Mouse (Mus musculus) kidney, postnatal 14 days (tissue): ENCODE measurements around the gene Nell1.

Experiments used
- DNase-seq: peaks from one replicate; pipeline ENCODE4 v3.0.0; 2022; ENCODE audit warnings: mixed read lengths

Nell1 gene

DNA sequence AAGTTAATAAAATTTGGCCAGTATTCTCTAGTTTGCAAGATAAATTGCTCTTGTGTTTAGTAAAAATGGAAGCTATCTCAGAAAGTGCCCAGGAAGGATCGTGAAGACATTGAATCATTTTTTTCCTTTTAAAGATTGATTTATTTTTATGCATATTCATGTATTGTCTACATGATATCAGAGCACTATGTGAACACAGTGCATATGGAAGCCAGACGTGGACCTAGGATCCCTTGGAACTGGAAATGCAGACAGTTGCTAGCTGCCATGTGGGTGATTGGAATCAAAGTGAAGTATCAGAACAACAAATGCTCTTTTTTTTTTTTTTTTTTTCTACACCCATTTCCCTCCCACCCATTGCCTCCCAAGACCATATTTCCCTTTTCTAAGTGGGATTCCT, 79.0 kb downstream of the Nell1 start:
- no peak for DNase-seq

DNA sequence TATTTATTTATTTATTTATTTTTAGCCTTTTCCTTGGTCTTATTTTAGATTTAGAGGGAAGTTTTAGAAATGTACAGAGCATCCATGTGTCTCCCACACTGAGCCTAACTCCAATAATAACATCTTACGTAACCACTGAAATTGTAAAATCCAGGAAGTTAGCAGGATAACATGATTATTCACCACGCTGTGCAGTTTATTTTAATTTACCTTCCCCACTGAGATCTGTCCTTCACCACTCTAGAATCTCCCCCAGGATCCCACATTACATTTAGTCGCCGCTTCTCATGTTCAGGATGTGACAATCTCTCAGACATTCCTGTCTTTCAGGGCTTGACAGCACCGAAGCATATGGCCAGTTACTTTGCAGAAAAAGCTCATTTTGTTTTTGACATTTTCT, 119.8 kb downstream of the Nell1 start:
- no peak for DNase-seq

DNA sequence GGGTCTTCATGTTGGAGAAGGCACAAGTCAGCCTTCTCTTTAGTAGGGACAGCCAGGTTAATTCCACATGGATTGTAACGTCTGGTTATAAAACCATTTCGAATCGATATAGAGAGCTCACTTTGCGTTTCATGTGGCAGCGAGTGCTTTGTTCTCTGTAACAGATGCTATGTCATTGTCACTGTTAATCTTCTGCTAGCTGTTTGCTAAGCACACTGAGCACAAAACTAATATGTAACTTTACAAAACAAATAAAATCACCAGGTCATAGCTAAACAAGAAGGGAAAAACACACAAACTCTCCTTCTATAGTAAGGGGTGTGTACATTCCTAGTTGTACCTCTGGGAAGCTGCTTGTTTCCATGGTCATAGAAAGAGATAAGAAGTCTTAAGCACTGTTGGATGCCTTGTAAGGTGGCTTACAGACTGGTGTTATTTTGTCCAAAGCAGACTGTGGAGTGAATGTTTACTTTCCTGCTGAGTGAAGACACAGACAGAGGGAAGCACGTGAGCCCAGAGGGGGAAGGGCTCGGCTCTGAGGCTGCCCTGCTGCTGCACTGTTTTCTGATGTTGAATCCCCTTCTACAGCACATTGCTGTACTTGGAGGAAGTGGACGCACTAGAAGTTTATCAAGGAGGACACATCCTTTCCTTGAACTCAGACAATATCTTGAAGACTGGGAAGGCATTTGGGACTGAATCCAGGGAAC, 131.1 kb downstream of the Nell1 start:
- DNase-seq = no peak

DNA sequence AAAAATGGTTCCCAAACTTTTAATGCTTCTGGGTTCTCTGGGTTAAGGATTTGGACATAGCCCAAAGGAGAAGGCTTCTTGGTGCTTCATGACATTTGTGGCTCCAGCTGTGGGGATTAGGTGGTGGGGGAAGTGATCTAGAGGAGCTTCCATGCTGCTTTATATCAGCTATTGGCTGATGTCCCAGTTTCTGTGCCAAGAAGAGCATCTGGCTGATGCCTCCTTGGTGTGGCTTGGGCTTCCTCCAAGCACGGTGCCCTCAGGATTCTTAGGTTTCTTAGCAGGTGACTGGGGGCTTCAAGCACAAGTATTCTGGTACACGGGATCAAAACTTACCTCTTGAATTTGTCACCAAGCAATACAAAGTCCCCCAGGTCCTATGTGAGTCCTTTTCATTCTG, 132.6 kb downstream of the Nell1 start:
- no peak for DNase-seq

DNA sequence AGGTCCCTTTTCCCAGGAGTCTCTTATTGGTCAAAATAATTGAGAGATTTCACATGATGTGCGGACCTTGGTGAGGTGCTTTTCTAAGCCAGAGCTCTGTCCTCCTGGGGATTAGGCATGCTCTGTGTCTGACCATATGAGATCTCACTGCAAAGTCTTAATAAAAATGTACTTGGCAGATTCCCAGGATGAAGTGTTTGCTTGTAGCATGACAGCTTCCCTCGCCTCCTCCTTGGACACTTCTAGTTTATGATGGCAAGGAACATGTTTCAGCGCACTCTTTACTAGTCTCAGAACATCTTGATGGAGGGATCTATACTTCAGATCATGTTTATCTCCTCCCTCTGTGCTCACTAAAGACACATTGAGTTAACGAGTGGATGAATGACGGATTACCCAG, 143.7 kb downstream of the Nell1 start:
- no peak for DNase-seq

DNA sequence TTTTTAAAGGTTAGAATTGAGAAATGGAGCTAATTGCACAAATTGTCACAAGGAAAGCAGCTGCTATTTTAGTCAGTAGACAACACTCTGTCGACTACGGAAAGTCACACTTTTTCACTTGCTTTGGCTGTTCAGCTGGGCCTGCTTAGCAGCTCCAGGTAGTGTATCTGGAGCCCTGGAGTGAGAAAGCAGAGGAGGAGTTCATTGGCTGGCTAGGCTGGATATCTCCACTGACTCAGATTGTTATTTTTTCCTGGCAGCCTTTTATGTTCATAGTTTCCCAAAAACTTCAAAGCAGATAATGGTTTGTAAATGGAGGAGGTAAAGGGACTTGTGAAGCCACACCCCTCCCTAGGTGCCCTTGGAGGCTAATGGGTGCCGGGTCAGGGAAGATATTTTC, 163.0 kb downstream of the Nell1 start:
- DNase-seq = no peak

DNA sequence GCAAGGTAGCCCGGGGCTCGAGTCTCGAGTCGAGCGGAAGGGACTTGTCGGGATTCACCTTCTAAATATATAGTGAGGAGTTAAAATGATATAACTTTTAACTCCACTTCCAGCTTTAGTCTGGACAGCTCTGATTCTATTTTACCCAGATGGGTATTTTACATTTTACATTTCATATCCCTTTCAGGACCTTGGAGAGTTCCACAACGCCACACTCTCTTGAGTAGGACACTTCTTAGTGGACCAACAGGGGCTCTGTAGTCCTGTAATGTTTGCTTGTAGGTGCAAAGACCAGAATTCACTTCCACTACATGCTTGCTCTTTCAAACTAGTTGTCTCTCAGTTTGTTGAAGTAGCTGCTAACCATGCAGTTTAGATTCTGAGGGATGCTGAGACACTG, 174.7 kb downstream of the Nell1 start:
- peak; percentile 1 for DNase-seq

DNA sequence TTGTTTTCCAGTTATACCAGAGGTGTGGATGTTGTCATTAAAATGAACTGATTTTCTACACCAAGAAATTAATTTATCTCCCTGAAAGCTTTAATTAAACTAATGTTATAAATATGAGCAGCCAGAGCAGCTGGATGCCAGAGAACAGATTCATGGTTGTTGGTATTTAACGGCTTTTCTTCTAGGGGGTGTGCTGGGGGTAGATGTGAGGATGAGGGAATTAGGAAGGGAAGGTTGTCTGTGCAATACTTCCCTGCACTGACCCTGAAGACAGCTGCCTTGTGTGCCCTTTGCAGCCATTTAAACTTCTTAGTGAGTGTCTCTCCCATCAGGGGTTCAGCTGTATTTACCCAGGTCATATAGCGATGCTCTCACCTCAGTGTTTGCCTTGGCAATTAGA, 176.2 kb downstream of the Nell1 start:
- no peak for DNase-seq

DNA sequence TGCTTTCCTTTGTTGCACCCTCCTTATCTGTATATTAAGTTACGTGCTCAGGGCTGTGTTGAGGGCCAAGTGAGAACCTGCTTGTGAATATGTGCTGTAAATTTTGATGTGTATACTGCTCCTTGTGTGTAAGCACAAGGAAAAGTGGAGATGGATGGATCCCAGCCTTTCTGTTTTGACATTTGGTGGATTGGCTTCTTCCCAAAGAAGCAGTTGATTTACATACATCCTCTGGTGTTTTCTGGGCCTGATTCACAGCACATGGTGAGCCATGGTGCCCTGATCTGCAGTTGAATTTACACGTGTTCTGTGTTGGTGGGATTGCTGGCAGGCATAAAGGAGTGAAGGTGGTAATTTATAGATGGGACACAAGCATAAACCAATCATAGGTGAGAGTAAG, 179.0 kb downstream of the Nell1 start:
- no peak for DNase-seq

DNA sequence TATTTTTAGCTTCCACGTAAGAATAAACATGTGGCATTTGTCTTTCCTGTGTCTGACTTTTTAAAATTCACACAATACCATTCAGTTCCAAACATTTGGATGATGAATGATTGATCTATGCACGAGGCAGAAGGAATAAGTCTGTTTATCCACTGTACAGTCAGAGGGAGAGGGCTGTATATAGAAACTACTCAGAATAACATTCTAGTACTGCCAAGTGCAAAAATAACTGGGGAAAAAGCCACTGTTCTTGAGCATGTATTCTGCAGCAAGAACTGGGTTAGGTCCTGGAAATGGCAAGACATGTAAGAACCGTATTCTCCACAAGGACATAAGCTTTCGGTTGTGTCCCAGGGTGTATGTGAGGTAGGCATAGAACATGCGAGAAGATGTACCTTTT, 187.9 kb downstream of the Nell1 start:
- no peak for DNase-seq

DNA sequence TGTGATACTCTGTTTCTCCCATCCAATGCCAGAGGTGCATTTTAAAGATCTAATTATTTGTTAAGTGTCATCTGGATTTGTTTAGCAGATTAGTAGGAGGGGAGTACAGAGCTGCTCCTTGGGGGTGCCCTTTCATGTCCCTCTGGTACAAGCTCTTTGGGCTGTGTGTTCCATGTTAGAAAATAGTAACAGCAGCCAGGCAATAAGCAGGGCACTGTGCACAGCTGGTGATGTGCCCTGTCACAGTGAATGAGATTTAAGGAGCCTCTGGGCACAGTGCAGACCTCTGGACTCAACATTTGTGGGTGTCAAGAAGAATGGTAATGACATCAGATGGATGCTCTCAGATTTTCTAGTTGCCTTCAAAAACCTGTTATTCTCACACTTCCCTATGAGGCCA, 194.1 kb downstream of the Nell1 start:
- no peak for DNase-seq

DNA sequence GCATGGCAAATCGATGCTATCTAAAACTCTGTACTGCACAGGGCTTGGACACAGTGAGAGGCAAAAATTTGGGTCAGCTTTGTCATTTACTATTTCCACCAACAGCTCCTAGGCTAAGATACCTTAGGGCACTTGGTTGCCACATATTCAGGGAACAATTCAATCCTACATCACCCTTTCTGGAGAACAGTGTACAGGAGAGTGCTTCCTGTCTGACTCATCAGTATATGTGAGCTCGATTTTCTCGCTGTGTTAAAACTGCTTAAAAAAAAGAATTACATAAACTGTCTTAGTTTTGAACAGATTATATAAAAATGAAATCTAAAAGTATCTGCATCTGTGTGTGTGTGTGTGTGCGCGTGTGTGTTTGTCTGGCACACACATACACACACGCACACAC, 211.6 kb downstream of the Nell1 start:
- no peak for DNase-seq

DNA sequence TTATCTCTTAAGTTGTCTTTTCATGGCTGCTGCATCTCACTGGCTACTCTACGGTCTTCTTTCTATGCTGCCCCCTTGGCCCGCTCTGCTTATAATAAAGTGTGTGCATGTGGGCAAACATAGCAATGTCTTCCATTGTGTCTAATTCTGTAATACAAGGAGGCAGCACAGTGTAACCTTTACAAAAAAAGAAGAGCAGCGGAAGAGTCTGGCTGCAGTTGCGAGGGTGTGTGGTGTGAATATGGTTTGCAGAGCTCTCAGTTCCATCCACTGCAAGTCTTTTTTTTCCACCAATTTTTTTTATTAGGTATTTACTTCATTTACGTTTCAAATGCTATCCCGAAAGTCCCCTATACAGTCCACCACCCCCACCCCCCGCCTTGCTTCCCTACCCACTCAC, 219.3 kb downstream of the Nell1 start:
- DNase-seq = no peak

DNA sequence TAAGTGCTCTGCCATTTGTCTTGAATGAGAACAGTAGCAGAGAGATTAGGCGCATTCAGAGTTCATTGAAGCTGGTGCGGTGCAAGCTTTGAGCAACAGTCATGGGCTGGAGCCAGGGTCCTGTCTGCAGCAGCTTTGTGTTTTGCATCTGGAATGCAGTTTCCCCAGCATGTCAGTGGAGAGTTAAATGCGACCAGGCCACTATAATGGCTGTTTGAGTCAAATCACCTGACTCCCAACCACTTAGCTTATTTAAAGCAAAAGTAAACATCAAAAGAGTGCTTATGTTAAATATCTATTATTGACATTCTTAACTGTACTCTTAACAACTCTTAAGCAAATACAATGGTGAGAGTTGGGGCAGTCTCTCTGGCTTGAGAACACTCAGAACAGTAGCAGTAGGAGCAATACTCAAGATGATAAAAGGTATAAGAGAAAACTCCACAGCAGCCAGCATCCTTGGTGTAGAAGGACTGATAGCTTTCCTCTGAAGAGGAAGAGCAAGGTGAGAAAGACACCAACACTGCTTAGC, 220.5 kb downstream of the Nell1 start:
- DNase-seq = no peak

DNA sequence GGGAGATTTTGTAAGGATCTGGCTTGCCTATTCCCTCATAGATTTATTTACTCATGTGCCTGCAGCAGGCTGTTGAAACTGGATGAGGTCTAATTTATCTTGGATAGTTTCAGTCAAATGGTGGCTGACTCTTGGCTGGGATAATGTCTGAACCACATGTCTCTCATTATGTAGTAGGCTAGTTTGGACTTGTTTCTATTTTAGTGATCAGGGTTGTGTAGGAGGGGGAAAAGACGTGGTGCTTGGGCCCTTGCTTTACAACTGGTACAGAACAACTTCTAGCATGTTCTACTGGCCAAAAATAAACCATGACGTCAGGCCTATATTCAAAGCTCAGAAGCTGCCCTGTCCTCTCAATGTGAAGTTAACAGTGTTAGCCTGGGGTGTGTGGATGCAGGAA, 230.6 kb downstream of the Nell1 start:
- peak; percentile 3 for DNase-seq

DNA sequence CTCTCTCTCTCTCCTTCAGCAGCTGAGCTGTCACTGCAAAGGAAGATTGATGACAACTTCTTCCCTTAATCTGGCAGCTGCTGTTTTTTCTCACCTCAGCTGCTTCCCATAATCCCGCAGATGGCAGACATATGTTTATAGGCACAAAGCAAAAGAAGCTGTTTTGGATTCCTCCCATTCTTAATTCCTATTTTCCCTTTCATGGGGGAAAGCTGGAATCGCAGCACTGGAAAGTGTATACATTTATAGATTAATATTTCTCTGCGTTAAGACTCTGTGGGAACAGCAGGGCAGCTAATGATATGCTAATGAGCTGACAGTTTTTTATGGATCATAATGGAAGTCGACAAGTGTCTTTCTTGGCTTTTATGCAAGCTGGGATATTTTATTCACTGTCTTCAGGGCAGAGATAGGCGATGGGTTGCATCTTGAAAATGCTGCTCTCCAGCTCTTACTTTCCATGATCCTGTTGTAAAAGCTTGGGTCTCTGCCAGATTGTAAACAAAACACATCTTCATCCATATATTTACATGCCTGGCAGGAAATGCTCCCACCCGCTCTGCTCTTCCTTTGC, 236.1 kb downstream of the Nell1 start:
- DNase-seq = no peak

DNA sequence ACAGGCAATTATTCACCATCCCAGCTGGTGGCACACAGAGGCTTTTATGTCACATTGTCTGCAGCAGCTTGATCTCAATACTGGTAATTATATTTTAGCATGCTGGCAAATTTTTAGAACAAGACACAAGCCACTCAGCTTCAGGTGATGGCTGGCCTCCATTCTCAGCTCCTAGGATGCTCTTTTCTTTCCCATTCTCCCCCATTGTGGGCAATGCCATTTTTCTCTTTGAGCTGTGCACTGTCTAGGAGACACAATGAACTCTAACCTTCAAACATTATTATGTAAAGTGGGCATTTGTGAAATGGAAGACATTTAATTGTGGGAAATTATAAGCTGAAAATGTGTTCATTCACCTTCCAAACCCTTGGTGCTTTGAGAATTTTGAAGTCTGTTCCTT, 247.2 kb downstream of the Nell1 start:
- DNase-seq = no peak

DNA sequence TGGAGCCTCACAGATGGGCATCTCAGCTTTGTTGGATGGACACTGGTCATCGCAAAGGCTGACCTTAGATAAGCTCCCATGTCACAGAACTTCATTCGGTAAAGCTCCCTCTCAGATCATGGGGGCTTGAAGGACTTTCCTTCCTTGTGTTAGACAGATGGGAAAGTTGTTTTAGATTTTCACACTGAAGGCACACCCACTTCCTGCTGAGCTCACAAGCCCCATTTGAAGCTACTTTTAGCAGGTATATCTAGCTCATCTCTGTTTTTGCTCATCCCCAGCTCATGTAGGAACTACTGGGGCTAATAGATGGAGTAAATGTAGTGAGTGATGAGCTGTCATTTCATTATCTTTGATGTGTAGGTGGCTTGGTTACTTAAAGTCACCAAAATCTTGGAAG, 252.0 kb downstream of the Nell1 start:
- DNase-seq = no peak

DNA sequence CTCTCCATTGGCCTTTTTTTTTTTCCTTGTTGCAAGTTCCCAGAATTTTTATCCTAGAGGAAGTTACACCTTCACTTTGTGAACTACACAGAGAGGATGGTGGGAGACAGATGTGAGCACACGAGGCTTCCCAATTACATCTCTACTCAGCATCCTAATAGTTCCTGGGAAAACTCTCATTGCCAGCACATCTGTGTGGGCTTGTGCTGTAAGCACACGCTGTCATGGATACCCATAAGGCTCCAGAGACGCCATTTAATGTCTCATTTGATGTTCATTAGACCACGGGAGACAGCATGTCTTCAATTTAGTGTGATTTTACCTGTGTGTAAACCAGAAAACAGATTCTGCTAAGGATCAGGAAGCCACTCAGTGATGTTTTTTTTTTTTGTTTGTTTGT, 253.6 kb downstream of the Nell1 start:
- DNase-seq = no peak

DNA sequence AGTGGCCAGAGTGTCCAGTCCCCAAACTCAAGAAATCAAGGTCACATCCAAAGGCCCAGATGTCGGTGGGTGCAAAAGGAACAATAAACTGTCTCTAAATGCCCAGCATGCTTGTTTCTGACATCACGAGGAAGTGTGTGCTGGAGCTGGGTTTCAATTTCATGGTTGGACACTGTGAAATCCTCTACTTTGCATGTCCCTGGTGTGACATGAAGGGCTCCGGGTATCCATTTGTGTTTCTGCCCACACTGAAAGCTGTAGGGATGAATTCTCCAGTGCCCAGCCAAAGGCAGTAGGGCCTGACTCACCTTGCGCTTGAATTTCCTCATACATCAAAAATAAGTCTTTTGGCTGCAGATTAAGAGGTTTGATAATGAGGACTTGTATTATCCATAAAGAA, 266.5 kb downstream of the Nell1 start:
- DNase-seq = no peak

DNA sequence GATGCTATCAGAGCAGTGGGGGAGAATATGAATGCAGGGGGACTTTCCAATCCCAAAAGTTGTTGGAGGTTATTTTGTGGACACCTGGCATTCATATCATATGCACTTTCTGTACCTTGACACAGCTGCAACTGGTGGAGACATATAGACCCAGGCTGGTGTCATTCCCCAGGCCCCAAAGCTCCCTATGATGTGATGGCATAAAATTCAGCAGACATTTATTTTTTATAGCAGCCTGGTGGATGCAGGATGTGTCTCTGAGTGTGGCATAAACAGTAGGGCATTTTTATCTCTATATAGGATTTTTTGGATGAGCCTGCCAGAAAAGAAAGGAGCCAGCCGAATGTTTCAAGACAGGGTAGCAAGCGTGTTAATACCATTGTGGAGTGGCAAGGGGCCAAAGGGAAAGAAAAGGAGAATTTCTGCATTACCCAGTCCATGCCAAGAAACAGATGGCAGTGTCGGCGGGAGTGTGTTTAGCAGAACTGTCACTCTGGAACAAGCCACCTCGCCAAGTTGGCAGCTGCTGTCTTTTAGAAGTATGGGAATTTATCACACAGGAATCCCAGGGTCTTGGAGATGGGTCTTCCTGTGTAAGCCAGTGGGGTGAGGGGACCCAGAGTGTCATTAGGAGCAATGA, 267.1 kb downstream of the Nell1 start:
- DNase-seq = no peak

DNA sequence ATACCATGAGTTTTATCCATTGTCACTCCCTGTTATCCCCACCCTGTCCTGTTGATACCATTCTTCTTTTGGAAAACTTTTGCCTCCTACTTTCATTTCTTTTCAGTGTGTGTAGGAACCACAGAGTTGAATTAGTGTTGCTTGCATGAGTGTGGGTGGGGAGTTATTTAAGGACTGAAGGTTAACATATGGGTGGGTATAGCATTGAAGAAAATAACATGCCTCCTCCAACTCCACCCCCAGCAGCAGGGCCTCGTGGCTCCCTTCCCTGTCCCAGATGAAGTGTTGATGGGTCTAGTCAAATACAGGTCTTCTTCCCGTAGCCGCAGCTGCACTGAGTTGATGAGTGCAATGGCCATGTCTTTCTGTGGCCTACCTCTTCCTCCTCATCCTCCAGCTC, 278.5 kb downstream of the Nell1 start:
- DNase-seq = no peak

DNA sequence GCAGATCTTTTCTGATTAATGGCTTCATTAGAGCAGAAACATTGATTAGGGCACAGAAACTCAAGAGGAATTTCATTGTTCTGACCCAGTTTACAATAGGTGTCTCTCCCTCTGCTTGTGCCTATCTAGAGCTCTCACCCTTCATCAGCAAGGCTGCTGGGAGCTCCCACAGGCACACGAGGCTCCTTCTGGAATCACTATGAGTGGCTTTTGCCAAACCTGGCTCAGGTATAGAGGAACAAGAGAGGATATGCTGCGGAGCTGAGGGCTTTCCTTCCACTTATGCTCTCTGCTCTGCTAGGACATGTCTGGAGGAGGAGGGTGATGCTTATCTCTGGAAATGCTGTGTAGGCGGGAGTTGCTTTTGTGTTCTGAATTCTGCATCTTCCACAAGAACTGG, 285.4 kb downstream of the Nell1 start:
- no peak for DNase-seq

DNA sequence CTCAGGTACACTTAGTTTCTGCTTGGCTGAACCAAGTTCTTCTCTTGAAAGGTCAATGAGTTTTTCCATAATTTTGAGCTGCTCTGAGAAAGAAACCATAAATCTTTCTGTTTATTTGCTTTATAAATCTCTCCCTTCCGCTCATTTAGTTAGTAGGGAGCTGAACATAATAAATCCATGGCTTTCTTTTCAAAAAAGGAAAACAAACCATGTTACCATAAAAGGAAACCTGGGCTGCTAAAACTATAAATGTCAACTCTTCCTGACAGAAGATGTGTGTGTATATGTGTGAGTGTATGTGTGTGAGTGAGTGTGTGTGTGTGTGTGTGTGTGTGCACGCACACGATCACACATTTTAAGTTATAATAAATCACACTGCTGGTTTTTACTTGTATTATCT, 320.8 kb downstream of the Nell1 start:
- no peak for DNase-seq

DNA sequence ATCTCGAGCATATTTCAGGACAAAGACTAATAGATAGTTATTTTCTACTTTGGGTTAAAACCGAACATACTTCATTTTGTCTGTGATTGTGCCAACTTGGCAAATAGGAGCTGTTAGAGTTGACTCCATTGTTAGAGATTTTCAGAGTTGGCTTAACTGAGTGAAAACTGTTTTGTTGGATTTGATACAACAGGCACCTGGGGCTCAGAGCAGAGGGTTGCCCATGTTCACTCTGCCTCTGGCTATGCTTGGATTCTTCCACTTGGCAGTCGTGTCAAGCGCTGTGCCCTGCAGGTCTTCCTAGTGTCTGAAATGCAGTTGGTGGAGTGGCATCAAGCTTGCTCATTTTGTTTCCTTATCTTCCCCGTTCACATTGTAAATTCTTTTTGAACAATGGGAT, 363.6 kb downstream of the Nell1 start:
- no peak for DNase-seq
